Mouse (Mus musculus) heart, embryonic 16.5 days (tissue): ENCODE results near the gene Nanos2. TPM values are rescaled to one million over a fixed set of nuclear protein-coding genes. Genes with fewer than 3 reads are reported as not detected.

Source experiments
- ATAC-seq: fragments of 200-750 bp; cut with Nextera tagmentation; replicated peaks from 2 replicates; pipeline ENCODE4 v1.8.0; 2017; ENCODE audit warnings: moderate number of reproducible peaks; ENCODE audit not compliant: insufficient read depth, low FRiP score; ENCODE audit errors: extremely low read depth
- H3K27ac ChIP-seq: fragments of 300-500 bp; sonication (generic); 2 replicates; pipeline ENCODE4 v1.5.1; 2014; ENCODE audit warnings: mild to moderate bottlenecking, low read length, control low read depth, moderate library complexity
- H3K27me3 ChIP-seq: fragments of 300-500 bp; sonication (generic); 2 replicates; pipeline ENCODE4 v1.6.1; 2014; ENCODE audit warnings: low read length, mixed read lengths; ENCODE audit not compliant: control insufficient read depth, insufficient read depth
- H3K36me3 ChIP-seq: fragments of 300-500 bp; sonication (generic); 2 replicates; pipeline ENCODE4 v1.6.1; 2014; ENCODE audit not compliant: control insufficient read depth, insufficient read depth
- H3K4me1 ChIP-seq: fragments of 300-500 bp; sonication (generic); 2 replicates; pipeline ENCODE4 v1.6.1; 2014; ENCODE audit warnings: low read length, mixed read lengths; ENCODE audit not compliant: control insufficient read depth, insufficient read depth
- H3K4me2 ChIP-seq: fragments of 300-500 bp; sonication (generic); 2 replicates; pipeline ENCODE4 v1.6.1; 2014; ENCODE audit warnings: low read depth, mild to moderate bottlenecking, control low read depth, low read length
- H3K4me3 ChIP-seq: fragments of 300-500 bp; sonication (generic); 2 replicates; pipeline ENCODE4 v1.5.1; 2014; ENCODE audit warnings: mild to moderate bottlenecking, control low read depth, low read length
- H3K9ac ChIP-seq: fragments of 300-500 bp; sonication (generic); 2 replicates; pipeline ENCODE4 v1.6.1; 2014; ENCODE audit warnings: low read length, control low read depth
- H3K9me3 ChIP-seq: fragments of 300-500 bp; sonication (generic); replicated peaks from 2 replicates; pipeline ENCODE4 v1.6.1; 2016; ENCODE audit warnings: low read length; ENCODE audit not compliant: control insufficient read depth
- WGBS: fragments of 180-500 bp; shearing (Covaris S2); extraction: QIAGEN DNeasy Blood & Tissue Kit; methylation state at CpG from one replicate; pipeline ENCODE4 v1.1.7; 2014; 5-methylcytosine and 5-hydroxymethylcytosine counted together
- polyA plus RNA-seq: library from polyadenylated mRNA; unstranded; fragments of >200 nt; fragmentation: Nextera tagmentation; extraction: Ambion mirVana; gene quantifications from 2 replicates; pipeline ENCODE4 v1.2.1, GENCODE M21; 2015

Gene Nanos2
- polyA plus RNA-seq = not detected in 2 replicates

- Histone ChIP-seq H3K4me3 (no peak within 1 kb of the TSS), H3K27me3 (peaks cover 8% of the 10 kb centered on the region; the same call in 1 of the 2 replicates), H3K9me3 (no peaks in the 10 kb centered on the region), H3K4me1 (peaks cover 9% of the 10 kb centered on the region; the same call in 1 of the 2 replicates), H3K36me3 (no peaks in the 10 kb centered on the region), H3K27ac (no peak within 1 kb of the TSS), H3K4me2 (no peak within 1 kb of the TSS), H3K9ac (no peak within 1 kb of the TSS)
- no peak for ATAC-seq
- WGBS = 53% methylated on average over 2 of the region's 2 CpGs
Observed at GRCm38 (mm10) chr7:18987100-18987499, at the start of gene Nanos2. Nanos2 (plus strand) TSS chr7:18987400.

- H3K9ac ChIP-seq = no peak overlapping the region
- no peaks in the 10 kb centered on the region for H3K36me3 ChIP-seq
- no peak overlapping the region for H3K4me2 ChIP-seq
- 33% methylated on average over 1 of the region's 1 CpGs for whole genome bisulfite sequencing
- no peak overlapping the region for H3K27ac ChIP-seq
- ATAC-seq = no peak
- H3K4me3 ChIP-seq = no peak overlapping the region
- no peaks in the 10 kb centered on the region for H3K27me3 ChIP-seq
- no peaks in the 10 kb centered on the region for H3K4me1 ChIP-seq
- H3K9me3 ChIP-seq = no peaks in the 10 kb centered on the region
Observed at GRCm38 (mm10) chr7:18942376-18942775, 44.8 kb upstream of the Nanos2 start.

- Histone ChIP-seq H3K9me3 (no peaks in the 10 kb centered on the region), H3K9ac (no peak overlapping the region), H3K27ac (no peak overlapping the region), H3K4me1 (no peaks in the 10 kb centered on the region), H3K36me3 (no peaks in the 10 kb centered on the region), H3K4me2 (no peak overlapping the region), H3K27me3 (no peaks in the 10 kb centered on the region), H3K4me3 (no peak overlapping the region)
- ATAC-seq = no peak
- WGBS = 55% methylated on average over 9 of the region's 9 CpGs
Observed at GRCm38 (mm10) chr7:18942815-18943214, 44.4 kb upstream of the Nanos2 start.

GRCm38 (mm10) chr7:18948151-18948550, 39.0 kb upstream of the Nanos2 start:
- H3K9me3 ChIP-seq = no peaks in the 10 kb centered on the region
- peaks cover 10% of the 10 kb centered on the region; the same call in 1 of the 2 replicates for H3K27me3 ChIP-seq
- WGBS = 45% methylated on average over 6 of the region's 6 CpGs
- no peaks in the 10 kb centered on the region; the same call in 1 of the 2 replicates for H3K4me1 ChIP-seq
- H3K9ac ChIP-seq = no peak overlapping the region
- peak; percentile 67 for ATAC-seq
- no peaks in the 10 kb centered on the region for H3K36me3 ChIP-seq
- no peak overlapping the region for H3K4me2 ChIP-seq
- 0 out of 2 replicates have a peak overlapping the region, but pooled peaks have one; percentile 20 for H3K27ac ChIP-seq
- H3K4me3 ChIP-seq = no peak overlapping the region

GRCm38 (mm10) chr7:18949781-18950522, 37.2 kb upstream of the Nanos2 start:
- H3K4me2 ChIP-seq = no peak overlapping the region
- ATAC-seq = no peak
- H3K27me3 ChIP-seq = peaks cover 10% of the 10 kb centered on the region; the same call in 1 of the 2 replicates
- H3K9ac ChIP-seq = no peak overlapping the region
- no peak overlapping the region for H3K4me3 ChIP-seq
- whole genome bisulfite sequencing = 25% methylated on average over 12 of the region's 12 CpGs
- H3K9me3 ChIP-seq = no peaks in the 10 kb centered on the region
- no peaks in the 10 kb centered on the region; the same call in 1 of the 2 replicates for H3K4me1 ChIP-seq
- no peak overlapping the region for H3K27ac ChIP-seq
- H3K36me3 ChIP-seq = no peaks in the 10 kb centered on the region

GRCm38 (mm10) chr7:18950523-18951315, 36.5 kb upstream of the Nanos2 start:
- Histone ChIP-seq H3K4me1 (no peaks in the 10 kb centered on the region; the same call in 1 of the 2 replicates), H3K9ac (no peak overlapping the region), H3K4me2 (no peak overlapping the region), H3K27ac (no peak overlapping the region), H3K27me3 (peaks cover 12% of the 10 kb centered on the region; the same call in 1 of the 2 replicates), H3K9me3 (no peaks in the 10 kb centered on the region), H3K4me3 (no peak overlapping the region), H3K36me3 (no peaks in the 10 kb centered on the region)
- 23% methylated on average over 18 of the region's 18 CpGs for WGBS
- ATAC-seq = no peak

- H3K4me1 ChIP-seq = no peaks in the 10 kb centered on the region; the same call in 1 of the 2 replicates
- ATAC-seq = no peak
- no peaks in the 10 kb centered on the region for H3K36me3 ChIP-seq
- no peak overlapping the region for H3K4me2 ChIP-seq
- H3K4me3 ChIP-seq = no peak overlapping the region
- peaks cover 12% of the 10 kb centered on the region for H3K27me3 ChIP-seq
- no peak overlapping the region for H3K27ac ChIP-seq
- H3K9me3 ChIP-seq = no peaks in the 10 kb centered on the region
- 15% methylated on average over 15 of the region's 15 CpGs for WGBS
- H3K9ac ChIP-seq = no peak overlapping the region
Observed at GRCm38 (mm10) chr7:18951397-18951796, 35.8 kb upstream of the Nanos2 start.

- 1% methylated on average over 83 of the region's 107 CpGs for WGBS
- peak overlapping the region; percentile 99 for H3K4me2 ChIP-seq
- no peaks in the 10 kb centered on the region for H3K36me3 ChIP-seq
- H3K9me3 ChIP-seq = no peaks in the 10 kb centered on the region
- peak; percentile 87 for ATAC-seq
- H3K9ac ChIP-seq = peak overlapping the region; percentile 78
- H3K27ac ChIP-seq = peak overlapping the region; percentile 25; the same call in 1 of the 2 replicates
- H3K27me3 ChIP-seq = peaks cover 52% of the 10 kb centered on the region
- H3K4me1 ChIP-seq = peaks cover 6% of the 10 kb centered on the region
- peak overlapping the region; percentile 70 for H3K4me3 ChIP-seq
Observed at GRCm38 (mm10) chr7:18957569-18958383, 29.4 kb upstream of the Nanos2 start.
